1 mouse cellular context compared by ENCODE assay signal in genomic region chr7:30615049-30615760, GRCm38 (mm10).
TF ChIP-seq lines count a peak whose summit lies in the region.

No protein-coding gene starts in this region.

TF ChIP-seq in MEL, 35 proteins besides CTCF, POLR2A, EP300 and RAD21:
- TF ChIP-seq GATA1 (IDR thresholded peaks at IDR 0.05; ENCODE audit: low read depth, low read length) (peak; percentile 45; the same call in 1 of the 2 replicates), BHLHE40 (IDR thresholded peaks at IDR 0.05; ENCODE audit: borderline replicate concordance, low read depth, low read length) (no peak)
